Mouse (Mus musculus): ENCODE measurements around the gene Smurf1. TPM values are rescaled to one million over a fixed set of nuclear protein-coding genes. Genes with fewer than 3 reads are reported as not detected.

Smurf1 gene
- polyA plus RNA-seq, 1 experiment from 2014 or later: 18.3 TPM

- 92% methylated on average over 5 of the region's 5 CpGs for WGBS
- Histone ChIP-seq H3K4me1 (peaks cover 40% of the 10 kb centered on the region), H3K4me2 (no peak overlapping the region), H3K27ac (0 out of 2 replicates have a peak overlapping the region, but pooled peaks have one; percentile 27), H3K9me3 (no peaks in the 10 kb centered on the region), H3K36me3 (no peaks in the 10 kb centered on the region), H3K4me3 (no peak overlapping the region), H3K9ac (no peak overlapping the region), H3K27me3 (no peaks in the 10 kb centered on the region)
- no peak for ATAC-seq (ENCODE audit: insufficient number of reproducible peaks, low FRiP score, low TSS enrichment, low read depth)
These were observed 15.1 kb downstream of the Smurf1 start for GRCm38 (mm10) chr5:144950428-144951051.

DNA sequence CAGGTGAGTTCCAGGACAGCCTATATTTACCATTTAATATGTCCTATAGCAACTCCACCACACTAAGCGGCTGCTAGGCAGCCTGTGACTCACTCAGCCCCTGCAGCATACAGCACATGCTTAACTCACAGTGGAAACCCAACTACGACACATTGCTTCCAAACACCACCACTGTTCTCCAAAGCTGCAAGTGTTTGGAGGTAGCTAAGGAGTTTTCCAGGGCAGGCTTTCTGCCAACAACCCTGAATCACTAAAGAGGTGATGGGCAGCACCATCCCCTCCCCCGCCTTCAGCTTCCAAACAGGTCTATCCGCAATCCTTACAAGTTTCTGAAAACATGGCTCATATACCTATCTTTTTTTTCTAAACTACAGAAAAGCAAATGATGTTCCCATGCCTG, 15.8 kb downstream of the Smurf1 start:
- H3K36me3 ChIP-seq: no peaks in the 10 kb centered on the region
- no peak for ATAC-seq (ENCODE audit: insufficient number of reproducible peaks, low FRiP score, low TSS enrichment, low read depth)
- no peak overlapping the region for H3K4me2 ChIP-seq
- H3K9me3 ChIP-seq: no peaks in the 10 kb centered on the region
- WGBS: 68% methylated on average over 4 of the region's 4 CpGs
- peaks cover 41% of the 10 kb centered on the region for H3K4me1 ChIP-seq
- H3K9ac ChIP-seq: no peak overlapping the region
- H3K27me3 ChIP-seq: no peaks in the 10 kb centered on the region
- no peak overlapping the region for H3K4me3 ChIP-seq
- 0 out of 2 replicates have a peak overlapping the region, but pooled peaks have one; percentile 24 for H3K27ac ChIP-seq

DNA sequence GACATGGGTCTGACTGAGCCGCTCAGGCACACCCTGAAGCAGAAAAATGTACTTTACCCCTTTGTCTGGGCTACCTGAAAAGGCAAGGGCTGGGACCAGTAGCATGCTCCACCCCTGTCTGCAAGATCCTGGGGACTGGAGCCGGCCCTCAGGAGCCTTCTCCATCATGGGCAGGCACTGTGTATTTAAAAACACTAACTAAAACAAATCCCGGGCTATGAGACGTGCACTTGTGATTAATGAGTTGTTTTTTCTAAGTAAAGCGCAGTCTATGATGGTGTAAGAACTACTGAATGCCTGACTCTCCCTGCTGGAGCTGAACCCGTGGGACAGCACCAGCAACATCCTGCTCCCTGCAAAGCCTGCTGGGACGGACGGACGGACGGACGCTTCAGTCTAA, 17.2 kb downstream of the Smurf1 start:
- H3K27me3 ChIP-seq: no peaks in the 10 kb centered on the region
- peaks cover 32% of the 10 kb centered on the region for H3K4me1 ChIP-seq
- no peaks in the 10 kb centered on the region for H3K36me3 ChIP-seq
- no peak for ATAC-seq (ENCODE audit: insufficient number of reproducible peaks, low FRiP score, low TSS enrichment, low read depth)
- WGBS: 58% methylated on average over 11 of the region's 11 CpGs
- 0 out of 2 replicates have a peak overlapping the region, but pooled peaks have one; percentile 19 for H3K27ac ChIP-seq
- H3K9me3 ChIP-seq: no peaks in the 10 kb centered on the region
- no peak overlapping the region for H3K4me2 ChIP-seq
- no peak overlapping the region for H3K4me3 ChIP-seq
- no peak overlapping the region for H3K9ac ChIP-seq

GRCm38 (mm10) chr5:144948002-144948401, 17.6 kb downstream of the Smurf1 start:
- Histone ChIP-seq H3K4me2 (no peak overlapping the region), H3K27me3 (no peaks in the 10 kb centered on the region), H3K4me1 (peaks cover 32% of the 10 kb centered on the region), H3K9ac (no peak overlapping the region), H3K4me3 (no peak overlapping the region), H3K27ac (0 out of 2 replicates have a peak overlapping the region, but pooled peaks have one; percentile 19), H3K36me3 (no peaks in the 10 kb centered on the region), H3K9me3 (no peaks in the 10 kb centered on the region)
- ATAC-seq (ENCODE audit: insufficient number of reproducible peaks, low FRiP score, low TSS enrichment, low read depth): no peak
- WGBS: 77% methylated on average over 1 of the region's 1 CpGs

DNA sequence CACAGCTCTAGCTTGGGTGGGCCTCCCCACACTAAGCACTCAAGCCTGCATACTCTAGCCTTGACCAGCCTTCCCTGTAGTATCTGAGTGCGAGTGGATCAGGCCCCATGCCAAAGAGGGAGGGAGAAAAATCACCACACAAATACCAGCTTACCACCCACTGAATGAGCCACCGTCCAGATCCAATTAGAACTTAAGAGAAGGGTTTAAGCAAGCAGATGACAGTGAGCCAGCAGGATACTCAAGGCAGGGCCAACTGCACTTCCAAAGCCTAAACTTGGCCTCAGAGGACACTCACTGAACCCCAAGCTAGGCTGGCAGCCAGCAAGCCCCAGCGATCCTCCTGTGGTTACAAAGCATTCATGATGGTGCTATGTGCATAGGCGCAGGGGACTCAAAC, 19.6 kb downstream of the Smurf1 start:
- no peak overlapping the region for H3K27ac ChIP-seq
- WGBS: 58% methylated on average over 4 of the region's 4 CpGs
- H3K36me3 ChIP-seq: no peaks in the 10 kb centered on the region
- no peaks in the 10 kb centered on the region for H3K9me3 ChIP-seq
- no peak overlapping the region for H3K9ac ChIP-seq
- H3K4me3 ChIP-seq: no peak overlapping the region
- H3K4me2 ChIP-seq: no peak overlapping the region
- H3K4me1 ChIP-seq: peaks cover 40% of the 10 kb centered on the region
- ATAC-seq (ENCODE audit: insufficient number of reproducible peaks, low FRiP score, low TSS enrichment, low read depth): no peak
- no peaks in the 10 kb centered on the region for H3K27me3 ChIP-seq

- Histone ChIP-seq H3K9ac (no peak overlapping the region), H3K27ac (peak overlapping the region; percentile 27; the same call in 1 of the 2 replicates), H3K36me3 (no peaks in the 10 kb centered on the region), H3K27me3 (no peaks in the 10 kb centered on the region), H3K4me3 (no peak overlapping the region), H3K9me3 (no peaks in the 10 kb centered on the region), H3K4me2 (no peak overlapping the region), H3K4me1 (peaks cover 40% of the 10 kb centered on the region)
- ATAC-seq (ENCODE audit: insufficient number of reproducible peaks, low FRiP score, low TSS enrichment, low read depth): no peak
- 72% methylated on average over 7 of the region's 7 CpGs for WGBS
These were observed 20.7 kb downstream of the Smurf1 start for GRCm38 (mm10) chr5:144944932-144945331.

DNA sequence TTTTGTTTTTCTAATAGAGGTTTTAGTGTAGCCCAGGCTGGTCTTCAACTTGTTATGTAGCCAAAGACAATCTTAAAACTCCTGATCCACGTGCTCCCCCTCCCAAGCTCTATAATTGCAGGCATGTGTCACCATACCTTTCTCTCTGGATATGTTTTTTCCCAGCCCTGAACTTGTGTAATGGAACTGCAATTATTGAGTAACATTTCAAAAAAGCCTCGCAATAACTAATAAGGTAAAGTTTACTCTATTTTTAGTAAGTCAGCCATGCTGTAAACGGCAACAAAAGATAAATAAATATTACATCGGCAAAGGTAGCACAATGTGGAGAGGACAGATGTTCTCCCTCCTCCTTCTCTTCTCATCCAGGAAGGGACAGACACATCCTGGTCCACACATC, 21.3 kb downstream of the Smurf1 start:
- H3K27me3 ChIP-seq: no peaks in the 10 kb centered on the region
- 65% methylated on average over 4 of the region's 4 CpGs for WGBS
- H3K27ac ChIP-seq: peak overlapping the region; percentile 27; the same call in 1 of the 2 replicates
- peaks cover 36% of the 10 kb centered on the region for H3K4me1 ChIP-seq
- no peaks in the 10 kb centered on the region for H3K9me3 ChIP-seq
- no peak overlapping the region for H3K9ac ChIP-seq
- no peaks in the 10 kb centered on the region for H3K36me3 ChIP-seq
- no peak overlapping the region for H3K4me3 ChIP-seq
- no peak overlapping the region for H3K4me2 ChIP-seq
- no peak for ATAC-seq (ENCODE audit: insufficient number of reproducible peaks, low FRiP score, low TSS enrichment, low read depth)

- ATAC-seq (ENCODE audit: insufficient number of reproducible peaks, low FRiP score, low TSS enrichment, low read depth): no peak
- Histone ChIP-seq H3K36me3 (no peaks in the 10 kb centered on the region), H3K9me3 (no peaks in the 10 kb centered on the region), H3K4me1 (peaks cover 36% of the 10 kb centered on the region), H3K27ac (no peak overlapping the region), H3K4me3 (no peak overlapping the region), H3K27me3 (no peaks in the 10 kb centered on the region), H3K4me2 (no peak overlapping the region), H3K9ac (no peak overlapping the region)
- 79% methylated on average over 6 of the region's 6 CpGs for WGBS
These were observed 22.3 kb downstream of the Smurf1 start for GRCm38 (mm10) chr5:144943346-144943745.

- ATAC-seq (ENCODE audit: insufficient number of reproducible peaks, low FRiP score, low TSS enrichment, low read depth): no peak
- H3K9ac ChIP-seq: no peak overlapping the region
- 66% methylated on average over 9 of the region's 9 CpGs for WGBS
These were observed 23.2 kb downstream of the Smurf1 start for GRCm38 (mm10) chr5:144942431-144942830.

GRCm38 (mm10) chr5:144940904-144941303, 24.7 kb downstream of the Smurf1 start:
- no peaks in the 10 kb centered on the region for H3K27me3 ChIP-seq
- no peak overlapping the region for H3K4me2 ChIP-seq
- 69% methylated on average over 3 of the region's 3 CpGs for WGBS
- no peak for ATAC-seq (ENCODE audit: insufficient number of reproducible peaks, low FRiP score, low TSS enrichment, low read depth)
- no peak overlapping the region for H3K4me3 ChIP-seq
- no peak overlapping the region for H3K9ac ChIP-seq
- no peaks in the 10 kb centered on the region for H3K36me3 ChIP-seq
- H3K27ac ChIP-seq: no peak overlapping the region
- H3K9me3 ChIP-seq: no peaks in the 10 kb centered on the region
- peaks cover 29% of the 10 kb centered on the region for H3K4me1 ChIP-seq

More at GRCm38 (mm10) chr5:144942431-144942830, 23.2 kb downstream of the Smurf1 start:
- no peaks in the 10 kb centered on the region for H3K36me3 ChIP-seq
- no peak overlapping the region for H3K4me2 ChIP-seq
- no peak overlapping the region for H3K4me3 ChIP-seq
- H3K9me3 ChIP-seq: no peaks in the 10 kb centered on the region
- H3K4me1 ChIP-seq: peaks cover 34% of the 10 kb centered on the region
- H3K27me3 ChIP-seq: no peaks in the 10 kb centered on the region
- H3K27ac ChIP-seq: no peak overlapping the region

GRCm38 (mm10) chr5:144937304-144937703, 28.3 kb downstream of the Smurf1 start:
- Histone ChIP-seq H3K36me3 (no peaks in the 10 kb centered on the region), H3K4me1 (peaks cover 20% of the 10 kb centered on the region), H3K9ac (no peak overlapping the region), H3K27me3 (no peaks in the 10 kb centered on the region), H3K4me2 (no peak overlapping the region), H3K9me3 (no peaks in the 10 kb centered on the region), H3K4me3 (no peak overlapping the region), H3K27ac (no peak overlapping the region)
- WGBS: 83% methylated on average over 2 of the region's 2 CpGs
- ATAC-seq (ENCODE audit: insufficient number of reproducible peaks, low FRiP score, low TSS enrichment, low read depth): no peak

GRCm38 (mm10) chr5:144933486-144933885, 32.2 kb downstream of the Smurf1 start:
- Histone ChIP-seq H3K27ac (no peak overlapping the region), H3K4me2 (no peak overlapping the region), H3K4me3 (no peak overlapping the region), H3K27me3 (no peaks in the 10 kb centered on the region), H3K4me1 (peaks cover 17% of the 10 kb centered on the region), H3K9me3 (no peaks in the 10 kb centered on the region), H3K9ac (no peak overlapping the region), H3K36me3 (no peaks in the 10 kb centered on the region)
- WGBS: 64% methylated on average over 4 of the region's 4 CpGs
- no peak for ATAC-seq (ENCODE audit: insufficient number of reproducible peaks, low FRiP score, low TSS enrichment, low read depth)

Measured in limb, embryonic 15.5 days (tissue).